Comparison of ENCODE assay signal across 8 mouse cellular contexts in genomic region chr3:28577301-28577700, GRCm38 (mm10).
A peak's percentile ranks its signal among the peaks of the same experiment; 100 is the strongest.
DNase-seq lines count a peak whose midpoint lies in the region; ATAC-seq and TF ChIP-seq lines count a peak whose summit lies in the region.

No protein-coding gene starts in this region.

- H3K9ac ChIP-seq in midbrain, postnatal 0 days (replicated peaks; ENCODE audit: low read length, poor library complexity, severe bottlenecking): no peak overlapping the region
- no peak overlapping the region for H3K9ac ChIP-seq in midbrain, embryonic 15.5 days
- H3K9ac ChIP-seq in heart, embryonic 15.5 days: no peak overlapping the region
- H3K9ac ChIP-seq in liver, embryonic 12.5 days: no peak overlapping the region

- no peak overlapping the region for H3K4me3 ChIP-seq in midbrain, postnatal 0 days (ENCODE audit: low read depth, low read length)
- H3K4me3 ChIP-seq in midbrain, embryonic 15.5 days: no peak overlapping the region
- 0 out of 2 replicates have a peak overlapping the region, but pooled peaks have one; percentile 16 for H3K4me3 ChIP-seq in embryonic facial prominence, embryonic 10.5 days
- no peak overlapping the region for H3K4me3 ChIP-seq in heart, embryonic 15.5 days
- no peak overlapping the region for H3K4me3 ChIP-seq in left cerebral cortex, adult 2 months
- no peak overlapping the region for H3K4me3 ChIP-seq in liver, embryonic 12.5 days

- WGBS in midbrain, postnatal 0 days: 40% methylated on average over 15 of the region's 15 CpGs
- WGBS in midbrain, embryonic 15.5 days: 39% methylated on average over 15 of the region's 15 CpGs
- 28% methylated on average over 15 of the region's 15 CpGs for WGBS in embryonic facial prominence, embryonic 10.5 days
- WGBS in heart, embryonic 15.5 days: 20% methylated on average over 15 of the region's 15 CpGs
- WGBS in liver, embryonic 12.5 days (ENCODE audit: insufficient replicate concordance): 63% methylated on average over 15 of the region's 15 CpGs

- no peaks in the 10 kb centered on the region for H3K9me3 ChIP-seq in midbrain, postnatal 0 days (ENCODE audit: low read length)
- no peaks in the 10 kb centered on the region for H3K9me3 ChIP-seq in midbrain, embryonic 15.5 days
- H3K9me3 ChIP-seq in embryonic facial prominence, embryonic 10.5 days: no peaks in the 10 kb centered on the region
- H3K9me3 ChIP-seq in heart, embryonic 15.5 days (replicated peaks): no peaks in the 10 kb centered on the region
- no peaks in the 10 kb centered on the region for H3K9me3 ChIP-seq in liver, embryonic 12.5 days (replicated peaks)

- peaks cover 27% of the 10 kb centered on the region for H3K36me3 ChIP-seq in midbrain, postnatal 0 days (ENCODE audit: insufficient read depth, low read length)
- peaks cover 6% of the 10 kb centered on the region; the same call in 1 of the 2 replicates for H3K36me3 ChIP-seq in midbrain, embryonic 15.5 days (replicated peaks)
- no peaks in the 10 kb centered on the region for H3K36me3 ChIP-seq in embryonic facial prominence, embryonic 10.5 days (replicated peaks)
- H3K36me3 ChIP-seq in heart, embryonic 15.5 days: no peaks in the 10 kb centered on the region
- no peaks in the 10 kb centered on the region for H3K36me3 ChIP-seq in liver, embryonic 12.5 days

- no peak overlapping the region for H3K4me2 ChIP-seq in midbrain, postnatal 0 days (ENCODE audit: low read depth, low read length, poor library complexity, severe bottlenecking)
- H3K4me2 ChIP-seq in midbrain, embryonic 15.5 days: no peak overlapping the region
- H3K4me2 ChIP-seq in heart, embryonic 15.5 days: peak overlapping the region; percentile 46
- H3K4me2 ChIP-seq in liver, embryonic 12.5 days: no peak overlapping the region

- H3K27me3 ChIP-seq in midbrain, postnatal 0 days (ENCODE audit: insufficient read depth, low read length): no peaks in the 10 kb centered on the region
- H3K27me3 ChIP-seq in midbrain, embryonic 15.5 days (replicated peaks): no peaks in the 10 kb centered on the region
- 0 out of 2 replicates have a peak, but pooled peaks cover 5% of the 10 kb centered on the region for H3K27me3 ChIP-seq in embryonic facial prominence, embryonic 10.5 days (replicated peaks; ENCODE audit: low read depth, poor library complexity, severe bottlenecking)
- no peaks in the 10 kb centered on the region for H3K27me3 ChIP-seq in heart, embryonic 15.5 days
- no peaks in the 10 kb centered on the region for H3K27me3 ChIP-seq in liver, embryonic 12.5 days (replicated peaks)

- no peak for ATAC-seq in midbrain, postnatal 0 days (ENCODE audit: low FRiP score)
- no peak for ATAC-seq in midbrain, embryonic 15.5 days (replicated peaks)
- ATAC-seq in heart, embryonic 15.5 days (replicated peaks; ENCODE audit: insufficient number of reproducible peaks, insufficient read depth, low FRiP score, low read depth): 0 out of 2 replicates have a peak, but pooled peaks have one; percentile 30
- ATAC-seq in liver, embryonic 12.5 days: no peak

- intact Hi-C loops in left cerebral cortex, adult 2 months (cut with DNase I): no loop called here

- TF ChIP-seq CTCF in midbrain, postnatal 0 days (IDR thresholded peaks at IDR 0.05): peak; percentile 19; the same call in 1 of the 2 replicates
- no peak for TF ChIP-seq CTCF in left cerebral cortex, adult 2 months (IDR thresholded peaks at IDR 0.05)

- no peaks in the 10 kb centered on the region for H3K4me1 ChIP-seq in midbrain, postnatal 0 days (ENCODE audit: insufficient read depth, low read length)
- H3K4me1 ChIP-seq in midbrain, embryonic 15.5 days: no peaks in the 10 kb centered on the region
- peaks cover 7% of the 10 kb centered on the region for H3K4me1 ChIP-seq in embryonic facial prominence, embryonic 10.5 days
- H3K4me1 ChIP-seq in heart, embryonic 15.5 days (replicated peaks): peaks cover 8% of the 10 kb centered on the region
- H3K4me1 ChIP-seq in liver, embryonic 12.5 days: no peaks in the 10 kb centered on the region

- no peak overlapping the region for H3K27ac ChIP-seq in midbrain, postnatal 0 days (ENCODE audit: low read depth, low read length)
- no peak overlapping the region for H3K27ac ChIP-seq in midbrain, embryonic 15.5 days
- H3K27ac ChIP-seq in embryonic facial prominence, embryonic 10.5 days (replicated peaks): no peak overlapping the region; the same call in 1 of the 2 replicates
- H3K27ac ChIP-seq in heart, embryonic 15.5 days: no peak overlapping the region
- H3K27ac ChIP-seq in left cerebral cortex, adult 2 months: peak overlapping the region; percentile 50; the same call in 1 of the 2 replicates
- no peak overlapping the region for H3K27ac ChIP-seq in liver, embryonic 12.5 days

- DNase-seq in midbrain, postnatal 0 days (ENCODE audit: low spot score): peak; percentile 66
- DNase-seq in embryonic facial prominence, embryonic 10.5 days (ENCODE audit: low spot score): peak; percentile 50
- peak; percentile 57 to 63 for DNase-seq in left cerebral cortex, adult 2 months (ENCODE audit: extremely low spot score in 1 of 2, low spot score in 2 of 2)
- DNase-seq in ovary, postnatal 36 days (ENCODE audit: low spot score): peak; percentile 51
- no peak for DNase-seq in spleen, postnatal 36 days (ENCODE audit: low spot score in 2 of 2)

Comparison
In these comparisons a context has a peak if more than half of its experiments do, and no peak if none do; other contexts are left out.
1. DNase-seq: peak in midbrain, postnatal 0 days (single experiment), embryonic facial prominence, embryonic 10.5 days (single experiment), left cerebral cortex, adult 2 months (2 of 2) and ovary, postnatal 36 days (single experiment); none in spleen, postnatal 36 days (0 of 2).